Mouse (Mus musculus) olfactory bulb, adult 2 months (tissue): Measurements from ENCODE around the gene 1110008L16Rik.

Source experiments
- CTCF ChIP-seq: fragments of 200-500 bp; IDR thresholded peaks from 2 replicates; pipeline ENCODE4 v1.5.1; 2012; ENCODE audit warnings: low read depth, mild to moderate bottlenecking, low read length, moderate library complexity; ENCODE audit not compliant: insufficient read depth
- POLR2A ChIP-seq: fragments of 200-500 bp; IDR thresholded peaks from 2 replicates; pipeline ENCODE4 v1.6.1; 2012; ENCODE audit warnings: mild to moderate bottlenecking, low read depth, low read length, moderate library complexity; ENCODE audit not compliant: insufficient read depth

DNA sequence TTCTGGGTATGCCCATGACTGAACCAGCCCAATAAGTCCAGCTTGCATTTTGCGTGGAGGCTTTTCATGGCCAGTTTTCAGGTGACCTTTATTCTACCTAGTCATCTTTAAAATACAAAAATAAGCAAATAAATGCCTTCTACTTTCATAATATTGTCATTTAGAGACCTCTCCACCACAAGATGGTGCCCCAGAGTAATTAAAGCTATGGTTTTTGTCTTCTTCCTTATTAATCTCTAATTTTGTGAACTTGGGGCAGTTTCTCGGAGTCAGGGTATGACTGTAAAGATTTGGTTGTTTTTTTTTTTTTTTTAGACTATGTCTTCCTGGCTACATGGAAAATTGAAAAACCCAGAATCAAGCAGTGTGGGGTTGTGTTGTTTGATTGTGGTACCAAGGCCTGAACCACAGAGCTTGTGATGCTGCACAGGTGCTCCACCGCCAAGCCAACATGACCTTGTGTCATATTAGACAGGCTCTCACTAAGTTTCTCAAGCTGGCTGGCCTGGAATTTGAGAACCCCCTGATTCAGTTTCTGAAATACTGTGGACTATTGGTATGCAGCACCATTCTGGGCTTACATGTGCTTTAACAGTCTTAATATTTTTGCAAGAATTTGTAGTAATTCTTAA, 73.2 kb downstream of the 1110008L16Rik start:
- TF ChIP-seq CTCF (no peak), POLR2A (no peak)
